Mouse (Mus musculus): ENCODE measurements around the gene Itgb4. TPM values are rescaled to one million over a fixed set of nuclear protein-coding genes. Genes with fewer than 3 reads are reported as not detected.
"Not testable (repeated sequence)": the region's sequence is repeated elsewhere in the genome, so short reads cannot be mapped to it uniquely, and the experiment has no call there.

Gene Itgb4
- polyA plus RNA-seq, 1 experiment from 2014 or later, result 0.77 TPM

- not testable (repeated sequence) for H3K4me3 ChIP-seq (ENCODE audit: low read depth, low read length); H3K36me3 ChIP-seq (ENCODE audit: control insufficient read depth, insufficient read depth, low read length); H3K27me3 ChIP-seq (replicated peaks; ENCODE audit: control insufficient read depth, insufficient read depth, low read length); H3K9me3 ChIP-seq (ENCODE audit: control insufficient read depth, low read length); H3K4me2 ChIP-seq; H3K9ac ChIP-seq (ENCODE audit: low read depth, low read length); H3K27ac ChIP-seq (ENCODE audit: low read depth, low read length); DNase-seq (ENCODE audit: low spot score); ATAC-seq (replicated peaks; ENCODE audit: low FRiP score)
- H3K4me1 ChIP-seq (replicated peaks; ENCODE audit: control insufficient read depth, insufficient read depth, low read length), result peaks cover 13% of the 10 kb centered on the region
- WGBS, result 92% methylated on average over 4 of the region's 4 CpGs
Observed at GRCm38 (mm10) chr11:116018867-116019266, 44.4 kb downstream of the Itgb4 start.

GRCm38 (mm10) chr11:116019360-116019791 lies 44.9 kb downstream of the Itgb4 start:
- DNase-seq (ENCODE audit: low spot score), result no peak
- H3K9ac ChIP-seq (ENCODE audit: low read depth, low read length), result no peak overlapping the region
- H3K4me2 ChIP-seq, result no peak overlapping the region
- H3K9me3 ChIP-seq (ENCODE audit: control insufficient read depth, low read length), result no peaks in the 10 kb centered on the region
- WGBS, result 83% methylated on average over 1 of the region's 1 CpGs
- ATAC-seq (replicated peaks; ENCODE audit: low FRiP score), result no peak
- H3K4me3 ChIP-seq (ENCODE audit: low read depth, low read length), result no peak overlapping the region
- no peaks in the 10 kb centered on the region for H3K27me3 ChIP-seq (replicated peaks; ENCODE audit: control insufficient read depth, insufficient read depth, low read length)
- no peak overlapping the region for H3K27ac ChIP-seq (ENCODE audit: low read depth, low read length)
- peaks cover 13% of the 10 kb centered on the region for H3K4me1 ChIP-seq (replicated peaks; ENCODE audit: control insufficient read depth, insufficient read depth, low read length)
- H3K36me3 ChIP-seq (ENCODE audit: control insufficient read depth, insufficient read depth, low read length), result peaks cover 7% of the 10 kb centered on the region; the same call in 1 of the 2 replicates

GRCm38 (mm10) chr11:116019976-116020411 lies 45.5 kb downstream of the Itgb4 start:
- DNase-seq (ENCODE audit: low spot score) (no peak), ATAC-seq (replicated peaks; ENCODE audit: low FRiP score) (no peak)
- Histone ChIP-seq H3K4me2 (no peak overlapping the region), H3K4me1 (replicated peaks; ENCODE audit: control insufficient read depth, insufficient read depth, low read length) (peaks cover 11% of the 10 kb centered on the region), H3K9me3 (ENCODE audit: control insufficient read depth, low read length) (no peaks in the 10 kb centered on the region), H3K27me3 (replicated peaks; ENCODE audit: control insufficient read depth, insufficient read depth, low read length) (no peaks in the 10 kb centered on the region), H3K36me3 (ENCODE audit: control insufficient read depth, insufficient read depth, low read length) (peaks cover 7% of the 10 kb centered on the region; the same call in 1 of the 2 replicates), H3K9ac (ENCODE audit: low read depth, low read length) (no peak overlapping the region), H3K4me3 (ENCODE audit: low read depth, low read length) (no peak overlapping the region), H3K27ac (ENCODE audit: low read depth, low read length) (no peak overlapping the region)
- WGBS, result 73% methylated on average over 2 of the region's 2 CpGs

- Histone ChIP-seq H3K27me3 (replicated peaks; ENCODE audit: control insufficient read depth, insufficient read depth, low read length) (no peaks in the 10 kb centered on the region), H3K4me3 (ENCODE audit: low read depth, low read length) (no peak overlapping the region), H3K4me1 (replicated peaks; ENCODE audit: control insufficient read depth, insufficient read depth, low read length) (peaks cover 8% of the 10 kb centered on the region; the same call in 1 of the 2 replicates), H3K9ac (ENCODE audit: low read depth, low read length) (no peak overlapping the region), H3K4me2 (no peak overlapping the region), H3K27ac (ENCODE audit: low read depth, low read length) (no peak overlapping the region), H3K36me3 (ENCODE audit: control insufficient read depth, insufficient read depth, low read length) (peaks cover 7% of the 10 kb centered on the region; the same call in 1 of the 2 replicates), H3K9me3 (ENCODE audit: control insufficient read depth, low read length) (no peaks in the 10 kb centered on the region)
- no peak for ATAC-seq (replicated peaks; ENCODE audit: low FRiP score)
- DNase-seq (ENCODE audit: low spot score), result no peak
- 28% methylated on average over 1 of the region's 1 CpGs for WGBS
Observed at GRCm38 (mm10) chr11:116020519-116020922, 46.0 kb downstream of the Itgb4 start.

- H3K4me3 ChIP-seq (ENCODE audit: low read depth, low read length), result 0 out of 2 replicates have a peak overlapping the region, but pooled peaks have one; percentile 3
- no peak overlapping the region; the same call in 1 of the 2 replicates for H3K4me2 ChIP-seq
- H3K27me3 ChIP-seq (replicated peaks; ENCODE audit: control insufficient read depth, insufficient read depth, low read length), result no peaks in the 10 kb centered on the region
- H3K27ac ChIP-seq (ENCODE audit: low read depth, low read length), result no peak overlapping the region
- no peaks in the 10 kb centered on the region for H3K9me3 ChIP-seq (ENCODE audit: control insufficient read depth, low read length)
- 68% methylated on average over 6 of the region's 6 CpGs for WGBS
- ATAC-seq (replicated peaks; ENCODE audit: low FRiP score) (no peak), DNase-seq (ENCODE audit: low spot score) (no peak)
- peaks cover 7% of the 10 kb centered on the region; the same call in 1 of the 2 replicates for H3K36me3 ChIP-seq (ENCODE audit: control insufficient read depth, insufficient read depth, low read length)
- no peak overlapping the region for H3K9ac ChIP-seq (ENCODE audit: low read depth, low read length)
- H3K4me1 ChIP-seq (replicated peaks; ENCODE audit: control insufficient read depth, insufficient read depth, low read length), result peaks cover 8% of the 10 kb centered on the region; the same call in 1 of the 2 replicates
Observed at GRCm38 (mm10) chr11:116021328-116022220, 47.1 kb downstream of the Itgb4 start.

- peak overlapping the region; percentile 38 for H3K4me3 ChIP-seq (ENCODE audit: low read depth, low read length)
- ATAC-seq (replicated peaks; ENCODE audit: low FRiP score) (no peak), DNase-seq (ENCODE audit: low spot score) (no peak)
- H3K4me1 ChIP-seq (replicated peaks; ENCODE audit: control insufficient read depth, insufficient read depth, low read length), result peaks cover 8% of the 10 kb centered on the region; the same call in 1 of the 2 replicates
- WGBS, result 77% methylated on average over 4 of the region's 4 CpGs
- no peaks in the 10 kb centered on the region for H3K9me3 ChIP-seq (ENCODE audit: control insufficient read depth, low read length)
- peak overlapping the region; percentile 65 for H3K4me2 ChIP-seq
- no peaks in the 10 kb centered on the region for H3K27me3 ChIP-seq (replicated peaks; ENCODE audit: control insufficient read depth, insufficient read depth, low read length)
- H3K36me3 ChIP-seq (ENCODE audit: control insufficient read depth, insufficient read depth, low read length), result peaks cover 7% of the 10 kb centered on the region; the same call in 1 of the 2 replicates
- H3K27ac ChIP-seq (ENCODE audit: low read depth, low read length), result no peak overlapping the region; the same call in 1 of the 2 replicates
- peak overlapping the region; percentile 50; the same call in 1 of the 2 replicates for H3K9ac ChIP-seq (ENCODE audit: low read depth, low read length)
Observed at GRCm38 (mm10) chr11:116022256-116022780, 47.8 kb downstream of the Itgb4 start.

DNA sequence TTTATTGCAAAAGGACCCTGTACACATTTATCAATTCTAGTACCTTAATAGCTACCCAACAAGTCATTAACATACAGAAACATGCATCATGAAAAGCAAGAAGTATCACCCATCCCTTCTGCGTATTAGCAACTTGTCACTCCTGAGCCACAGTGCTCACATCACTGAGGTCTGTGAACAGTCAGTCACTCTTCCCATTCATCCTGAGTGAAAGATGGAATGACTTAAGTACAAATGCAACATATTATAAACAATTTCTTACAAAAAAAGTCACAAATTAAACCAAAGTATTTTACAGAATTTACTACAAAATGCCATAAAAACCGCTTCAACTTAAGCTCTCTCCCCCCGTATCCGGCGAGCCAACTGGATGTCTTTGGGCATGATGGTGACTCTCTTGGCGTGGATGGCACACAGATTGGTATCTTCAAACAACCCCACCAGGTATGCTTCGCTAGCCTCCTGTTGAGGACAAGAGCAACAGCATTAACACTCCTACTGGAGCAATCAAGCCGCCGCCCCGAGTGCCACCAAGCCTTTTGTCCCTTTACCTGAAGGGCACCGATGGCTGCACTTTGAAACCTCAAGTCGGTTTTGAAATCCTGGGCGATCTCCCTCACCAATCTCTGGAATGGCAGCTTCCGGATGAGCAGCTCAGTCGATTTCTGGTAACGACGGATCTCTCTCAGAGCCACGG lies 48.7 kb downstream of the Itgb4 start:
- not testable (repeated sequence) for H3K9me3 ChIP-seq (ENCODE audit: control insufficient read depth, low read length); ATAC-seq (replicated peaks; ENCODE audit: low FRiP score); H3K27me3 ChIP-seq (replicated peaks; ENCODE audit: control insufficient read depth, insufficient read depth, low read length); H3K36me3 ChIP-seq (ENCODE audit: control insufficient read depth, insufficient read depth, low read length); DNase-seq (ENCODE audit: low spot score); H3K4me1 ChIP-seq (replicated peaks; ENCODE audit: control insufficient read depth, insufficient read depth, low read length)
- H3K9ac ChIP-seq (ENCODE audit: low read depth, low read length), result peak overlapping the region; percentile 99
- 5% methylated on average over 18 of the region's 18 CpGs for WGBS
- peak overlapping the region; percentile 100 for H3K27ac ChIP-seq (ENCODE audit: low read depth, low read length)
- peak overlapping the region; percentile 65 for H3K4me2 ChIP-seq
- H3K4me3 ChIP-seq (ENCODE audit: low read depth, low read length), result peak overlapping the region; percentile 98

DNA sequence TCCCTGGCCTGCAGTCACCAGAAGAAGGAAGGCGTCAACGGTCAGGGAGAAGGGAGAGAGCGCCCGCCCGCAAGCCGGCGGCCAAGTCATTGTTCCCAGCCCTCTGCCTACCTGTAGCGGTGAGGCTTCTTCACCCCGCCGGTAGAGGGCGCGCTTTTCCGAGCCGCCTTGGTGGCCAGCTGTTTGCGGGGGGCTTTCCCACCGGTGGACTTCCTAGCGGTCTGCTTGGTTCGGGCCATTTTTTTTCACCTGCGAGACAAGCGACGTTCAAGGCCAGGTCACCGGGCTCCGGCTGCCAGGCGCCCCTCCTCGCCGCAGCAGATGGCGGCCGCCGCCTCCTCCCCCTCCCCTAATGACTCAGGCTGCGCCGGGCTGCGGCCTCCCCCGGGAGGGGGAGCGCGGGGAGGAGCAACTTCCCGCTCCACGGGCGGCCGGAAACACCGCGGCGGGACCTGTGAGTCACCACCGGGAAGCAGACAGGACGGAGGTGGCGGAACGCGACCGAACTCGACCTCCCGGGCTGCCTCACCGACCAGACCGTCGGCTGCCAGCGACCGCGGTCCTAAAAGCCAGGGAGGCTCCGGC lies 49.4 kb downstream of the Itgb4 start:
- Histone ChIP-seq H3K4me2 (peak overlapping the region; percentile 64), H3K9ac (ENCODE audit: low read depth, low read length) (peak overlapping the region; percentile 99), H3K9me3 (ENCODE audit: control insufficient read depth, low read length) (no peaks in the 10 kb centered on the region), H3K4me3 (ENCODE audit: low read depth, low read length) (peak overlapping the region; percentile 98), H3K36me3 (ENCODE audit: control insufficient read depth, insufficient read depth, low read length) (peaks cover 7% of the 10 kb centered on the region; the same call in 1 of the 2 replicates), H3K27ac (ENCODE audit: low read depth, low read length) (peak overlapping the region; percentile 100), H3K27me3 (replicated peaks; ENCODE audit: control insufficient read depth, insufficient read depth, low read length) (no peaks in the 10 kb centered on the region), H3K4me1 (replicated peaks; ENCODE audit: control insufficient read depth, insufficient read depth, low read length) (peaks cover 8% of the 10 kb centered on the region; the same call in 1 of the 2 replicates)
- ATAC-seq (replicated peaks; ENCODE audit: low FRiP score) (peak; percentile 69), DNase-seq (ENCODE audit: low spot score) (peak; percentile 85)
- WGBS, result under 1% methylated on average over 57 of the region's 57 CpGs
